Mouse (Mus musculus): ENCODE results near the gene Gm45062. TPM values are rescaled to one million over a fixed set of nuclear protein-coding genes. Genes with fewer than 3 reads are reported as not detected.
A peak's percentile ranks its signal among the peaks of the same experiment; 100 is the strongest.
"Not testable (repeated sequence)": the region's sequence is repeated elsewhere in the genome, so short reads cannot be mapped to it uniquely, and the experiment has no call there.

Gene Gm45062
- polyA plus RNA-seq, 1 experiment = 15.5 TPM

DNA sequence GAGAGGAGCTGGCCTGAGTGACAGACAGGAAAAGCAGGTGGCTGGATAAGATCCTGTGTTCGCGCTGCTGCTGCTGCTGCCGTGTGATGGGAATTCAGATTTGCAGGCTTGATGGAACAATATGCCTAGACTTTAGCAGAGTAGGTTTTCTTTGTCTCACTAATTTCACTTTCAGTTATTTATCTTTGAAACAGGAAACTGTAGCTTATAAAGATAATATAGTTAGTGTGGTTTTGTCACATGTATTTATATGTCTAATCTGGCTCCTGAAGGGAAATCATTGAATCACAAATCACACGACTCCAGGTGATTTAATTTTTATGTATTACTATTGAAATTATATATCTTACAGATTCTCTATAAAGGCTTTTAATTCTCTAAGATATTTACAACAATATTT, 24.0 kb downstream of the Gm45062 start:
- no peak for DNase-seq (ENCODE audit: low read depth)
- no peak for TF ChIP-seq CTCF (IDR thresholded peaks at IDR 0.05; ENCODE audit: borderline replicate concordance, extremely low read depth, insufficient read depth, insufficient read length)
- no peak for TF ChIP-seq POLR2A (IDR thresholded peaks at IDR 0.05; ENCODE audit: borderline replicate concordance, extremely low read depth, insufficient read depth, insufficient read length, poor library complexity, severe bottlenecking)

DNA sequence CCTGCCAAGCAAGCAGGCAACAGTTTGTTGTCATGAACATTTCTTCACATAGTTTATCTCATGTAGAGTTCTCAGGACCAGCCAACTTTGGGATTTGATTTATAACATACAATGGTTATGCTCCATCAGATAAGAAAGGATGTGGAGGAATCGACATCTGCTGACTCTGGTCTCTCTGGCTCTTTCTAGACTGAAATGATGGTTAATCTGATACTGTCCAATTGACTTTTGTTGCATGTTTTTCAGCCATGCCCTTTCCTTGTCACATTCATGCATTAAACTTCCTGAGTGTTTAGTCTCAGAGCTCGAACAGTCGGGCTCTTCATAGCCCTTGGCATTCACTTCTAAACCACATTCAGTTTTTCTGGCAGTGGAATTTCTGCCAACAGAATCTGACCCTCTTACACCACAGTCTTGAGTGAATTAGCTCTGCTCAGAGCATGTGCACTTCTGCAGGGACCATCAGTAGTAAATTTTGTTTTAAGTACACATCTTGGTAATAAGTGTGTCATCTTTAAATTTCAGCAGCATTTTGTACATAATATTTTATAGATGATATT, 26.2 kb downstream of the Gm45062 start:
- DNase-seq (ENCODE audit: low read depth) = no peak
- TF ChIP-seq POLR2A (IDR thresholded peaks at IDR 0.05; ENCODE audit: borderline replicate concordance, extremely low read depth, insufficient read depth, insufficient read length, poor library complexity, severe bottlenecking) = no peak
- no peak for TF ChIP-seq CTCF (IDR thresholded peaks at IDR 0.05; ENCODE audit: borderline replicate concordance, extremely low read depth, insufficient read depth, insufficient read length)

GRCm38 (mm10) chr6:8286146-8286545, 26.9 kb downstream of the Gm45062 start:
- TF ChIP-seq CTCF (IDR thresholded peaks at IDR 0.05; ENCODE audit: borderline replicate concordance, extremely low read depth, insufficient read depth, insufficient read length) (no peak), POLR2A (IDR thresholded peaks at IDR 0.05; ENCODE audit: borderline replicate concordance, extremely low read depth, insufficient read depth, insufficient read length, poor library complexity, severe bottlenecking) (no peak)
- DNase-seq (ENCODE audit: low read depth) = no peak

GRCm38 (mm10) chr6:8288755-8289580, 29.7 kb downstream of the Gm45062 start:
- DNase-seq (ENCODE audit: low read depth) = no peak
- TF ChIP-seq CTCF (IDR thresholded peaks at IDR 0.05; ENCODE audit: borderline replicate concordance, extremely low read depth, insufficient read depth, insufficient read length) (no peak), POLR2A (IDR thresholded peaks at IDR 0.05; ENCODE audit: borderline replicate concordance, extremely low read depth, insufficient read depth, insufficient read length, poor library complexity, severe bottlenecking) (no peak)

- peak; percentile 92 for DNase-seq (ENCODE audit: low read depth)
- TF ChIP-seq CTCF (IDR thresholded peaks at IDR 0.05; ENCODE audit: borderline replicate concordance, extremely low read depth, insufficient read depth, insufficient read length) (no peak), POLR2A (IDR thresholded peaks at IDR 0.05; ENCODE audit: borderline replicate concordance, extremely low read depth, insufficient read depth, insufficient read length, poor library complexity, severe bottlenecking) (no peak)
Measured at GRCm38 (mm10) chr6:8294048-8294784, 35.0 kb downstream of the Gm45062 start.

- peak; percentile 84 for DNase-seq (ENCODE audit: low read depth)
- TF ChIP-seq CTCF (IDR thresholded peaks at IDR 0.05; ENCODE audit: borderline replicate concordance, extremely low read depth, insufficient read depth, insufficient read length) = no peak
Measured at GRCm38 (mm10) chr6:8299066-8299863, 40.0 kb downstream of the Gm45062 start.

DNA sequence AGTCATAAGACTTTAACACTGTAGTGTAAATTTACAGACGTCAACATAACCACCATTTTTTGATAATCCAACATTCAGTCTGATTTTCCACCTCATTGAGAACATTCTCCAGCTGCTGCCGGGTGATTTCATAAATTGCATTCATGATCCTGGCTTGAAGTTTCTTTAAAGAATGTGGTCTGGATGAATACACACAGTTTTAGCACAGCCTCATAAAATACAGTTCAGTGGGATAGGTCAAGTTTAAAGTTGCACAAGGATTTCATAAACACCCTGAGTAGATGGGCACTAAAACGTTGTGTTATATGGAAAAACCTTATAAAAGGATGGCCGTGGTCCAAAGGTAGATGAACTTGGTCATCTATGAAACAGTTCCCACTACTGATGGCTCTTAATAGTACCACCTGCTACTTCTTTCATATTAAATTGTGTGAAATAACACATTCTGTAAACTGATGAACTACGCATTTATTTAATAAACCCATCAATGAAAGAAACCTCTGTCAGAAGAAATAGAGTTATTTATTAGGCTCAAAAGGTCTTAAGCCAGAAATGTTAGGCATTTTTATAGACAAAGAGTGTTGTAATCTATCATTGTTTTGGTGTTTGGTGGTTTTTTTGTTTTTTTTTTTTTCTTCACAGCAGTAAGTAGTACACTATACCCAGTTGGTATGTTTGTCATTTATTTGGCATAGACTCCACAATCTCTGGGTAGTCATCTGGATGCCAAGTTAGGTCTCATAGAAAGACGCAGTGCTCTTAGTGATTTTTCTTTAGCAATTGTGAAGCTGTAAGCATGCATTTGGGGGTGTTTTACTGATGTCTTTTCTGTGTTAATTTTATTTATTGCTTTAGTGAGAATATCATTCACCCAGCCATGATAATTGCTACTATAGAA, 48.9 kb downstream of the Gm45062 start:
- peak; percentile 76 for DNase-seq (ENCODE audit: low read depth)
- TF ChIP-seq CTCF (IDR thresholded peaks at IDR 0.05; ENCODE audit: borderline replicate concordance, extremely low read depth, insufficient read depth, insufficient read length) (no peak), POLR2A (IDR thresholded peaks at IDR 0.05; ENCODE audit: borderline replicate concordance, extremely low read depth, insufficient read depth, insufficient read length, poor library complexity, severe bottlenecking) (no peak)

- TF ChIP-seq CTCF (IDR thresholded peaks at IDR 0.05; ENCODE audit: borderline replicate concordance, extremely low read depth, insufficient read depth, insufficient read length) = no peak
- no peak for DNase-seq (ENCODE audit: low read depth)
Measured at GRCm38 (mm10) chr6:8312554-8312953, 53.3 kb downstream of the Gm45062 start.

GRCm38 (mm10) chr6:8316201-8316600, 57.0 kb downstream of the Gm45062 start:
- no peak for DNase-seq (ENCODE audit: low read depth)
- TF ChIP-seq CTCF (IDR thresholded peaks at IDR 0.05; ENCODE audit: borderline replicate concordance, extremely low read depth, insufficient read depth, insufficient read length) (no peak), POLR2A (IDR thresholded peaks at IDR 0.05; ENCODE audit: borderline replicate concordance, extremely low read depth, insufficient read depth, insufficient read length, poor library complexity, severe bottlenecking) (no peak)

- TF ChIP-seq CTCF (IDR thresholded peaks at IDR 0.05; ENCODE audit: borderline replicate concordance, extremely low read depth, insufficient read depth, insufficient read length) (no peak), POLR2A (IDR thresholded peaks at IDR 0.05; ENCODE audit: borderline replicate concordance, extremely low read depth, insufficient read depth, insufficient read length, poor library complexity, severe bottlenecking) (no peak)
- DNase-seq (ENCODE audit: low read depth) = no peak
Measured at GRCm38 (mm10) chr6:8319591-8319990, 60.3 kb downstream of the Gm45062 start.

- not testable (repeated sequence) for DNase-seq (ENCODE audit: low read depth)
Measured at GRCm38 (mm10) chr6:8331496-8331895, 72.2 kb downstream of the Gm45062 start.

All from brain, embryonic 14.5 days (tissue).